Mouse (Mus musculus): ENCODE measurements around the gene Fras1. TPM values are rescaled to one million over a fixed set of nuclear protein-coding genes. Genes with fewer than 3 reads are reported as not detected.

Fras1 gene
- total RNA-seq, 2 experiments from 2014 or later = 0.17 TPM; not detected in 1

GRCm38 (mm10) chr5:96544112-96544511 is 170.4 kb downstream of the Fras1 start:
- no peak for ATAC-seq (replicated peaks; ENCODE audit: low FRiP score, poor library complexity, severe bottlenecking)

- no peak for ATAC-seq (replicated peaks; ENCODE audit: low FRiP score, poor library complexity, severe bottlenecking)
Observed at GRCm38 (mm10) chr5:96545994-96546393, 172.2 kb downstream of the Fras1 start.

GRCm38 (mm10) chr5:96554940-96555679 is 181.4 kb downstream of the Fras1 start:
- ATAC-seq (replicated peaks; ENCODE audit: low FRiP score, poor library complexity, severe bottlenecking) = no peak

- ATAC-seq (replicated peaks; ENCODE audit: low FRiP score, poor library complexity, severe bottlenecking) = no peak
Observed at GRCm38 (mm10) chr5:96558049-96558804, 184.5 kb downstream of the Fras1 start.

GRCm38 (mm10) chr5:96574586-96574985 is 200.8 kb downstream of the Fras1 start:
- no peak for ATAC-seq (replicated peaks; ENCODE audit: low FRiP score, poor library complexity, severe bottlenecking)

GRCm38 (mm10) chr5:96578705-96579104 is 204.9 kb downstream of the Fras1 start:
- no peak for ATAC-seq (replicated peaks; ENCODE audit: low FRiP score, poor library complexity, severe bottlenecking)

- ATAC-seq (replicated peaks; ENCODE audit: low FRiP score, poor library complexity, severe bottlenecking) = no peak
Observed at GRCm38 (mm10) chr5:96579938-96580337, 206.2 kb downstream of the Fras1 start.

GRCm38 (mm10) chr5:96584730-96585129 is 211.0 kb downstream of the Fras1 start:
- no peak for ATAC-seq (replicated peaks; ENCODE audit: low FRiP score, poor library complexity, severe bottlenecking)

- ATAC-seq (replicated peaks; ENCODE audit: low FRiP score, poor library complexity, severe bottlenecking) = no peak
Observed at GRCm38 (mm10) chr5:96590621-96591020, 216.9 kb downstream of the Fras1 start.

GRCm38 (mm10) chr5:96595793-96596192 is 222.0 kb downstream of the Fras1 start:
- no peak for ATAC-seq (replicated peaks; ENCODE audit: low FRiP score, poor library complexity, severe bottlenecking)

- no peak for ATAC-seq (replicated peaks; ENCODE audit: low FRiP score, poor library complexity, severe bottlenecking)
Observed at GRCm38 (mm10) chr5:96603974-96604769, 230.4 kb downstream of the Fras1 start.

- no peak for ATAC-seq (replicated peaks; ENCODE audit: low FRiP score, poor library complexity, severe bottlenecking)
Observed at GRCm38 (mm10) chr5:96608036-96608435, 234.3 kb downstream of the Fras1 start.

- ATAC-seq (replicated peaks; ENCODE audit: low FRiP score, poor library complexity, severe bottlenecking) = no peak
Observed at GRCm38 (mm10) chr5:96608581-96609280, 235.0 kb downstream of the Fras1 start.

- ATAC-seq (replicated peaks; ENCODE audit: low FRiP score, poor library complexity, severe bottlenecking) = no peak
Observed at GRCm38 (mm10) chr5:96612077-96612476, 238.3 kb downstream of the Fras1 start.

- ATAC-seq (replicated peaks; ENCODE audit: low FRiP score, poor library complexity, severe bottlenecking) = no peak
Observed at GRCm38 (mm10) chr5:96616954-96617646, 243.3 kb downstream of the Fras1 start.

- no peak for ATAC-seq (replicated peaks; ENCODE audit: low FRiP score, poor library complexity, severe bottlenecking)
Observed at GRCm38 (mm10) chr5:96618008-96618407, 244.3 kb downstream of the Fras1 start.

- no peak for ATAC-seq (replicated peaks; ENCODE audit: low FRiP score, poor library complexity, severe bottlenecking)
Observed at GRCm38 (mm10) chr5:96620209-96620608, 246.5 kb downstream of the Fras1 start.

GRCm38 (mm10) chr5:96620618-96621017 is 246.9 kb downstream of the Fras1 start:
- ATAC-seq (replicated peaks; ENCODE audit: low FRiP score, poor library complexity, severe bottlenecking) = no peak

- ATAC-seq (replicated peaks; ENCODE audit: low FRiP score, poor library complexity, severe bottlenecking) = no peak
Observed at GRCm38 (mm10) chr5:96622604-96623352, 249.0 kb downstream of the Fras1 start.

All from erythroblast, adult 5-6 weeks (primary cell).